Mouse (Mus musculus): ENCODE results near the gene Vars. TPM values are rescaled to one million over a fixed set of nuclear protein-coding genes. Genes with fewer than 3 reads are reported as not detected.
"Not testable (repeated sequence)": the region's sequence is repeated elsewhere in the genome, so short reads cannot be mapped to it uniquely, and the experiment has no call there.

The Vars gene
- total RNA-seq, 2 experiments from 2014 or later, result 42.2 to 110 TPM

- peak; percentile 23 for ATAC-seq (ENCODE audit: poor library complexity, severe bottlenecking)
Observed at GRCm38 (mm10) chr17:34971694-34972068, 29.1 kb upstream of the Vars start.

- peak; percentile 95 for ATAC-seq (ENCODE audit: poor library complexity, severe bottlenecking)
Observed at GRCm38 (mm10) chr17:34972069-34972749, 28.6 kb upstream of the Vars start, which contains the start of the genes Hspa1a and Hspa1l. Gene Hspa1a, minus strand, starts transcription at chr17:34972156. Gene Hspa1l, plus strand, starts transcription at chr17:34972703.

- no peak for ATAC-seq (ENCODE audit: poor library complexity, severe bottlenecking)
Observed at GRCm38 (mm10) chr17:34975581-34976492, 24.9 kb upstream of the Vars start.

- ATAC-seq (ENCODE audit: poor library complexity, severe bottlenecking), result no peak
Observed at GRCm38 (mm10) chr17:34977000-34977399, 23.8 kb upstream of the Vars start.

GRCm38 (mm10) chr17:34978239-34978638 lies 22.5 kb upstream of the Vars start:
- ATAC-seq (ENCODE audit: poor library complexity, severe bottlenecking), result no peak

- ATAC-seq (ENCODE audit: poor library complexity, severe bottlenecking), result no peak
Observed at GRCm38 (mm10) chr17:34979631-34980030, 21.2 kb upstream of the Vars start.

GRCm38 (mm10) chr17:34980655-34981054 lies 20.1 kb upstream of the Vars start:
- no peak for ATAC-seq (ENCODE audit: poor library complexity, severe bottlenecking)

GRCm38 (mm10) chr17:34981690-34982180 lies 19.1 kb upstream of the Vars start, which contains the start of gene Lsm2:
Gene Lsm2, plus strand, starts transcription at chr17:34981862.
- ATAC-seq (ENCODE audit: poor library complexity, severe bottlenecking), result peak; percentile 87

GRCm38 (mm10) chr17:34982328-34982727 lies 18.5 kb upstream of the Vars start:
- peak; percentile 16 for ATAC-seq (ENCODE audit: poor library complexity, severe bottlenecking)

GRCm38 (mm10) chr17:34984218-34984617 lies 16.6 kb upstream of the Vars start:
- 0 out of 2 replicates have a peak, but pooled peaks have one; percentile 29 for ATAC-seq (ENCODE audit: poor library complexity, severe bottlenecking)

- no peak for ATAC-seq (ENCODE audit: poor library complexity, severe bottlenecking)
Observed at GRCm38 (mm10) chr17:34994751-34995150, 6.0 kb upstream of the Vars start.

GRCm38 (mm10) chr17:34995192-34995591 lies 5.6 kb upstream of the Vars start:
- not testable (repeated sequence) for ATAC-seq (ENCODE audit: poor library complexity, severe bottlenecking)

- ATAC-seq (ENCODE audit: poor library complexity, severe bottlenecking), result not testable (repeated sequence)
Observed at GRCm38 (mm10) chr17:34995927-34996326, 4.9 kb upstream of the Vars start.

- ATAC-seq (ENCODE audit: poor library complexity, severe bottlenecking), result no peak
Observed at GRCm38 (mm10) chr17:34996411-34997141, 4.2 kb upstream of the Vars start.

GRCm38 (mm10) chr17:34997142-34997483 lies 3.7 kb upstream of the Vars start:
- no peak for ATAC-seq (ENCODE audit: poor library complexity, severe bottlenecking)

GRCm38 (mm10) chr17:34998526-34999430 lies 2.0 kb upstream of the Vars start:
- ATAC-seq (ENCODE audit: poor library complexity, severe bottlenecking), result no peak

- peak; percentile 25 for ATAC-seq (ENCODE audit: poor library complexity, severe bottlenecking)
Observed at GRCm38 (mm10) chr17:34999871-35000716, 693 bp upstream of the Vars start.

- ATAC-seq (ENCODE audit: poor library complexity, severe bottlenecking), result peak; percentile 26
Observed at GRCm38 (mm10) chr17:35001452-35002152, 815 bp downstream of the Vars start.
